Mouse (Mus musculus) liver, embryonic 11.5 days (tissue): Measurements from ENCODE around the gene Nectin2. TPM values are rescaled to one million over a fixed set of nuclear protein-coding genes. Genes with fewer than 3 reads are reported as not detected.

Experiments
- ATAC-seq: fragments of 200-750 bp; cut with Nextera tagmentation; replicated peaks from 2 replicates; pipeline ENCODE4 v1.8.0; 2017; ENCODE audit warnings: moderate number of reproducible peaks, mild to moderate bottlenecking, moderate TSS enrichment, moderate library complexity; ENCODE audit not compliant: low FRiP score
- DNase-seq: peaks from one replicate; pipeline ENCODE4 v3.0.0-alpha.2; 2017; ENCODE audit warnings: low spot score
- H3K27ac ChIP-seq: fragments of 300-500 bp; sonication (generic); 2 replicates; pipeline ENCODE4 v1.5.1; 2014; ENCODE audit warnings: mild to moderate bottlenecking, low read depth, low read length, control low read depth
- H3K27me3 ChIP-seq: fragments of 300-500 bp; sonication (generic); replicated peaks from 2 replicates; pipeline ENCODE4 v1.6.1; 2014; ENCODE audit warnings: low read length, mixed read lengths; ENCODE audit not compliant: control insufficient read depth, insufficient read depth
- H3K36me3 ChIP-seq: fragments of 300-500 bp; sonication (generic); 2 replicates; pipeline ENCODE4 v1.6.1; 2014; ENCODE audit warnings: mild to moderate bottlenecking, low read length, moderate library complexity, mixed read lengths; ENCODE audit not compliant: control insufficient read depth, insufficient read depth
- H3K4me1 ChIP-seq: fragments of 300-500 bp; sonication (generic); replicated peaks from 2 replicates; pipeline ENCODE4 v1.6.1; 2014; ENCODE audit warnings: low read length, mixed read lengths; ENCODE audit not compliant: control insufficient read depth, insufficient read depth
- H3K4me2 ChIP-seq: fragments of 300-500 bp; sonication (generic); 2 replicates; pipeline ENCODE4 v1.6.1; 2014; ENCODE audit warnings: mild to moderate bottlenecking, control low read depth, moderate library complexity
- H3K4me3 ChIP-seq: fragments of 300-500 bp; sonication (generic); 2 replicates; pipeline ENCODE4 v1.5.1; 2014; ENCODE audit warnings: low read depth, low read length, control low read depth
- H3K9ac ChIP-seq: fragments of 300-500 bp; sonication (generic); 2 replicates; pipeline ENCODE4 v1.6.1; 2014; ENCODE audit warnings: low read depth, low read length, control low read depth
- H3K9me3 ChIP-seq: fragments of 300-500 bp; sonication (generic); 2 replicates; pipeline ENCODE4 v1.6.1; 2016; ENCODE audit warnings: low read length, inconsistent platforms, mixed read lengths; ENCODE audit not compliant: control insufficient read depth
- WGBS: fragments of 180-500 bp; shearing (Covaris S2); extraction: QIAGEN DNeasy Blood & Tissue Kit; methylation state at CpG from one replicate; pipeline ENCODE4 v1.1.7; 2014; 5-methylcytosine and 5-hydroxymethylcytosine counted together
- polyA plus RNA-seq: library from polyadenylated mRNA; unstranded; fragments of >200 nt; fragmentation: Nextera tagmentation; extraction: Ambion mirVana; gene quantifications from 2 replicates; pipeline ENCODE4 v1.2.1, GENCODE M21; 2014

The Nectin2 gene
- polyA plus RNA-seq, 1 experiment from 2014 or later = 55.9 TPM

- ATAC-seq (peak; percentile 55), DNase-seq (no peak)
- Histone ChIP-seq H3K9ac (no peak overlapping the region), H3K27ac (no peak overlapping the region), H3K27me3 (no peaks in the 10 kb centered on the region), H3K36me3 (peaks cover 26% of the 10 kb centered on the region), H3K4me3 (no peak overlapping the region), H3K9me3 (peaks cover 7% of the 10 kb centered on the region), H3K4me1 (0 out of 2 replicates have a peak, but pooled peaks cover 6% of the 10 kb centered on the region), H3K4me2 (no peak overlapping the region)
- WGBS = 76% methylated on average over 6 of the region's 6 CpGs
Observed at GRCm38 (mm10) chr7:19722754-19723195, 27.5 kb downstream of the Nectin2 start.

GRCm38 (mm10) chr7:19719200-19719599 lies 31.1 kb downstream of the Nectin2 start:
- no peaks in the 10 kb centered on the region for H3K27me3 ChIP-seq
- no peak overlapping the region for H3K27ac ChIP-seq
- no peak overlapping the region for H3K9ac ChIP-seq
- H3K4me1 ChIP-seq = peaks cover 13% of the 10 kb centered on the region
- peaks cover 22% of the 10 kb centered on the region for H3K36me3 ChIP-seq
- H3K9me3 ChIP-seq = peaks cover 7% of the 10 kb centered on the region
- no peak overlapping the region for H3K4me2 ChIP-seq
- no peak for ATAC-seq
- 80% methylated on average over 4 of the region's 4 CpGs for WGBS
- H3K4me3 ChIP-seq = no peak overlapping the region
- DNase-seq = no peak

- WGBS = 88% methylated on average over 5 of the region's 5 CpGs
- Histone ChIP-seq H3K4me2 (no peak overlapping the region), H3K9me3 (peaks cover 7% of the 10 kb centered on the region), H3K9ac (no peak overlapping the region), H3K36me3 (peaks cover 25% of the 10 kb centered on the region), H3K27me3 (no peaks in the 10 kb centered on the region), H3K4me1 (peaks cover 21% of the 10 kb centered on the region), H3K4me3 (no peak overlapping the region), H3K27ac (no peak overlapping the region)
- ATAC-seq (no peak), DNase-seq (no peak)
Observed at GRCm38 (mm10) chr7:19718297-19718952, 31.9 kb downstream of the Nectin2 start.

GRCm38 (mm10) chr7:19717346-19717745 lies 32.9 kb downstream of the Nectin2 start:
- peak overlapping the region; percentile 11; the same call in 1 of the 2 replicates for H3K27ac ChIP-seq
- H3K9me3 ChIP-seq = peaks cover 7% of the 10 kb centered on the region
- DNase-seq = no peak
- ATAC-seq = no peak
- H3K4me3 ChIP-seq = no peak overlapping the region
- 78% methylated on average over 4 of the region's 4 CpGs for WGBS
- peaks cover 15% of the 10 kb centered on the region for H3K4me1 ChIP-seq
- peaks cover 23% of the 10 kb centered on the region for H3K36me3 ChIP-seq
- no peak overlapping the region for H3K4me2 ChIP-seq
- H3K9ac ChIP-seq = no peak overlapping the region
- H3K27me3 ChIP-seq = no peaks in the 10 kb centered on the region

- Histone ChIP-seq H3K4me3 (peak overlapping the region; percentile 52; the same call in 1 of the 2 replicates), H3K27me3 (no peaks in the 10 kb centered on the region), H3K36me3 (peaks cover 26% of the 10 kb centered on the region), H3K9me3 (peaks cover 7% of the 10 kb centered on the region), H3K4me2 (peak overlapping the region; percentile 69), H3K27ac (peak overlapping the region; percentile 66; the same call in 1 of the 2 replicates), H3K4me1 (peaks cover 15% of the 10 kb centered on the region), H3K9ac (peak overlapping the region; percentile 60; the same call in 1 of the 2 replicates)
- WGBS = 76% methylated on average over 2 of the region's 2 CpGs
- DNase-seq (no peak), ATAC-seq (no peak)
Observed at GRCm38 (mm10) chr7:19716822-19717221, 33.5 kb downstream of the Nectin2 start.

DNA sequence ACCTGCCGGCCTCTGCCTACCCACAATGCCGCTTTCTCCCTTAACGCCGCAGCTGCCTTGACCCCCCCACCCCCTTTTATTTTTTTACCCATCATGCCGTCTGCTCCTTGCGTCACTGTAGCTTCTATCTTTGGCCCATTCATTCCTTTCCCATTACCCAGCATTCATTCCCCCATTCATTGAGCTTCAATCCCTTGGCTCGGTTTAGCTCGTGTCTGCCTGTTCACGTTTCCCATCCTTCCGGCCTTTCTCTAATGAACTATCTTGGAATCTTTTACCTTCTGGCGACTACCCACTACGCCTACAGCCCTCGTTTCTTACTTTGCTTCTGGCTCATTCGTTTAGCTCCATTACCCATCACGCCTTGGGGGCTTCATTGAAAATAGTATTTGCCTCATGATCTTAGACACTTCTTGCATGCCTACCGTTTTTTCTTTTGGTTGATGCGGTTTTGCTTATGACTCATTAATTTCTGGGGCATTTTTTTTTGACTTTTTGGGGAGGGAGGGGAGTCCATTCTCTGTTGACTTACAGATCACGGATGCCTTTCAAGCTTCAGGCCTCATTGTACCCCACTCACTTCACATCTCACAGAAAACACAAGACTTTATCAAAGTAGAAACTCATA lies 34.1 kb downstream of the Nectin2 start:
- no peak for DNase-seq
- ATAC-seq = no peak
- Histone ChIP-seq H3K4me1 (peaks cover 15% of the 10 kb centered on the region), H3K4me2 (peak overlapping the region; percentile 69), H3K36me3 (peaks cover 24% of the 10 kb centered on the region), H3K4me3 (peak overlapping the region; percentile 52), H3K27ac (peak overlapping the region; percentile 66), H3K27me3 (no peaks in the 10 kb centered on the region), H3K9me3 (peaks cover 3% of the 10 kb centered on the region), H3K9ac (peak overlapping the region; percentile 60)
- 9% methylated on average over 18 of the region's 18 CpGs for whole genome bisulfite sequencing

DNA sequence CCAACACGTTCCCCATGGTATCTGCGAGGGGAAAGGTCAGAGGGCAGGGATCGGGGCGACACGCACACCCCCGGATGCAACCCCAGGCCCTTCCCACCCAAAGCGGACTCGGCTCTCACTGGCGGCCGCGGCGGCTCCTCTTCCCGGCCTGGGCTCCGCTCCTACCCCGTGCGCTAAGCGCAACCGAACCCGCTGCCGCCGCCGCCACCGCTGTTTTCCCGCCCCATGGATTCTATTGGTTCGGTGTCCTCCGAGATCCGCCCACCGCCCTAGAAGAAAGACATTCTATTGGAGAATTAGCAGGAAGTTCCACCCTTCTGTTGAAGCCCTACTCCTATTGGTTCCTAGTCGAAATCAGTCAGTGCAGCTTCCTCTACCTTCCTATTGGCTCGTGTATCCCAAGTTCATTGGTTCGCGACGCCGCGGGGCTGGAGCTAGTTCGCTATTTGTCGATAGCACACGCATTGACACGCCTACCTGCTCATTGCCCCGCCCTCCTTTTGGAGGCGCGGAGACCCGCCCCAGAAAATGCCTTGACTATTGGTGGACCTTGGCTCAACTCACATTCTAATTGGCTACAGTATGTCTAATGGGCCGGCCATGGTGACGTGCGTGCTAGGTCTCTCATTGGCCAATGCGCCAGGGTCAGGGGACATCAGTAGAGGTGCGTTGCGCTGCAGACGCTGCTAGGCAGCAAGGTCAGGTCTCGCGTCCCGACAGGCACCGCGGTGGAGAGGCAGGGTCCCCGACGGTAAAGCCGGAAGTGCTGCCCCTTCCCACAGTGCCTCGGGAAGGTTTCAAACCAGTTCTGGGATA lies 34.8 kb downstream of the Nectin2 start, which contains the start of gene Tomm40:
Gene Tomm40 (minus strand): TSS at position 200 of the 816 bp plus-strand sequence.
- Histone ChIP-seq H3K27ac (peak within 1 kb of the TSS; percentile 86), H3K9me3 (no peaks in the 10 kb centered on the region), H3K4me2 (peak within 1 kb of the TSS; percentile 82), H3K27me3 (no peaks in the 10 kb centered on the region), H3K9ac (peak within 1 kb of the TSS; percentile 98), H3K4me1 (peaks cover 15% of the 10 kb centered on the region), H3K36me3 (peaks cover 28% of the 10 kb centered on the region), H3K4me3 (peak within 1 kb of the TSS; percentile 95)
- DNase-seq (peak; percentile 97), ATAC-seq (peak; percentile 98)
- under 1% methylated on average over 59 of the region's 59 CpGs for WGBS

GRCm38 (mm10) chr7:19714836-19715235 lies 35.4 kb downstream of the Nectin2 start:
- no peak for DNase-seq
- under 1% methylated on average over 39 of the region's 39 CpGs for WGBS
- H3K36me3 ChIP-seq = peaks cover 32% of the 10 kb centered on the region

More at GRCm38 (mm10) chr7:19714836-19715235, 35.4 kb downstream of the Nectin2 start:
- peaks cover 15% of the 10 kb centered on the region for H3K4me1 ChIP-seq
- peak overlapping the region; percentile 98 for H3K9ac ChIP-seq
- H3K27me3 ChIP-seq = no peaks in the 10 kb centered on the region
- H3K4me3 ChIP-seq = peak overlapping the region; percentile 95
- no peak for ATAC-seq
- H3K9me3 ChIP-seq = no peaks in the 10 kb centered on the region
- H3K4me2 ChIP-seq = peak overlapping the region; percentile 82
- peak overlapping the region; percentile 86 for H3K27ac ChIP-seq
